ENCODE assay signal across 15 mouse cellular contexts in genomic region chr9:25498770-25499169, GRCm38 (mm10). TPM values are rescaled to one million over a fixed set of nuclear protein-coding genes. Genes with fewer than 3 reads are reported as not detected.
DNase-seq lines count a peak whose midpoint lies in the region; ATAC-seq and TF ChIP-seq lines count a peak whose summit lies in the region.
"Had no signal": no experiment of that assay in that cellular context is flagged by ENCODE, and none has a peak within 500 bp of the region (broad histone marks: within the 10 kb centered on the region; RNA-seq: fewer than 3 reads in every experiment).

No protein-coding gene starts in this region.

- peaks cover 31% of the 10 kb centered on the region for H3K4me1 ChIP-seq in heart, postnatal 0 days (ENCODE audit: control insufficient read depth, insufficient read depth)
- no peaks in the 10 kb centered on the region for H3K4me1 ChIP-seq in kidney, postnatal 0 days (replicated peaks; ENCODE audit: insufficient read depth, low read length)
- H3K4me1 ChIP-seq: embryonic facial prominence, embryonic 15.5 days; forebrain, embryonic 15.5 days had no signal

- no peak for TF ChIP-seq CTCF in heart, postnatal 0 days (IDR thresholded peaks at IDR 0.05; ENCODE audit: low read depth)
- TF ChIP-seq CTCF in kidney, postnatal 0 days (IDR thresholded peaks at IDR 0.05; ENCODE audit: low read depth), result no peak

- 9% methylated on average over 4 of the region's 4 CpGs for WGBS in heart, postnatal 0 days
- WGBS in kidney, postnatal 0 days, result 10% methylated on average over 4 of the region's 4 CpGs

- H3K36me3 ChIP-seq in heart, postnatal 0 days (replicated peaks; ENCODE audit: control insufficient read depth, insufficient read depth, low read length), result peaks cover 5% of the 10 kb centered on the region; the same call in 1 of the 2 replicates
- no peaks in the 10 kb centered on the region for H3K36me3 ChIP-seq in kidney, postnatal 0 days (ENCODE audit: insufficient read depth, low read length)
- H3K36me3 ChIP-seq: embryonic facial prominence, embryonic 15.5 days; forebrain, embryonic 15.5 days had no signal

- H3K27ac ChIP-seq in heart, postnatal 0 days (ENCODE audit: low read depth), result 0 out of 2 replicates have a peak overlapping the region, but pooled peaks have one; percentile 48
- H3K27ac ChIP-seq in kidney, postnatal 0 days, result no peak overlapping the region
- H3K27ac ChIP-seq: embryonic facial prominence, embryonic 15.5 days; forebrain, embryonic 15.5 days; hindbrain, postnatal 0 days; liver, embryonic 14.5 days had no signal

- no peak for ATAC-seq in heart, postnatal 0 days (ENCODE audit: insufficient read depth, low read depth)
- peak; percentile 75; the same call in 1 of the 2 replicates for ATAC-seq in kidney, postnatal 0 days (replicated peaks; ENCODE audit: low FRiP score, low read depth)
- ATAC-seq: forebrain, embryonic 15.5 days; hindbrain, postnatal 0 days had no signal

- no peaks in the 10 kb centered on the region for H3K9me3 ChIP-seq in heart, postnatal 0 days (replicated peaks; ENCODE audit: control insufficient read depth, low read length)
- H3K9me3 ChIP-seq in kidney, postnatal 0 days (replicated peaks; ENCODE audit: low read length), result no peaks in the 10 kb centered on the region
- H3K9me3 ChIP-seq: embryonic facial prominence, embryonic 15.5 days; forebrain, embryonic 15.5 days had no signal

- H3K4me3 ChIP-seq in heart, postnatal 0 days (ENCODE audit: low read depth, low read length), result no peak overlapping the region
- no peak overlapping the region for H3K4me3 ChIP-seq in kidney, postnatal 0 days (replicated peaks; ENCODE audit: low read depth, low read length)
- H3K4me3 ChIP-seq: embryonic facial prominence, embryonic 15.5 days; forebrain, embryonic 15.5 days had no signal

- DNase-seq in adrenal gland, postnatal 14 days, result peak; percentile 65
- DNase-seq in adrenal gland, adult 18-20 months (ENCODE audit: low spot score in 2 of 2), result no peak
- no peak for DNase-seq in heart, postnatal 0 days (ENCODE audit: low spot score)
- DNase-seq in heart, postnatal 36 days, result no peak
- peak; percentile 59 for DNase-seq in adipocyte (ENCODE audit: low spot score)
- DNase-seq in kidney, postnatal 0 days (ENCODE audit: low spot score), result peak; percentile 76
- DNase-seq in cerebellum, postnatal 25 days, result no peak
- DNase-seq in retina, postnatal 1 day, result no peak
- DNase-seq: cerebellum, adult 11 months; layer of hippocampus, adult 9-11 months had no signal

- H3K4me2 ChIP-seq in heart, postnatal 0 days (ENCODE audit: low read depth, low read length), result no peak overlapping the region
- H3K4me2 ChIP-seq in kidney, postnatal 0 days (ENCODE audit: low read length), result no peak overlapping the region
- H3K4me2 ChIP-seq: embryonic facial prominence, embryonic 15.5 days; forebrain, embryonic 15.5 days; midbrain, embryonic 11.5 days had no signal

- H3K27me3 ChIP-seq in heart, postnatal 0 days (ENCODE audit: control insufficient read depth, insufficient read depth, low read length), result no peaks in the 10 kb centered on the region
- no peaks in the 10 kb centered on the region for H3K27me3 ChIP-seq in kidney, postnatal 0 days (ENCODE audit: insufficient read depth, low read length)
- H3K27me3 ChIP-seq: embryonic facial prominence, embryonic 15.5 days; forebrain, embryonic 15.5 days had no signal

- no peak overlapping the region for H3K9ac ChIP-seq in heart, postnatal 0 days (replicated peaks; ENCODE audit: low read depth, low read length)
- no peak overlapping the region for H3K9ac ChIP-seq in kidney, postnatal 0 days (ENCODE audit: low read depth, low read length)
- H3K9ac ChIP-seq: embryonic facial prominence, embryonic 15.5 days; forebrain, embryonic 15.5 days; liver, embryonic 14.5 days had no signal

- TF ChIP-seq EP300 in heart, postnatal 0 days (IDR thresholded peaks at IDR 0.05; ENCODE audit: low read depth), result no peak

- intact Hi-C loops in heart, postnatal 36 days (cut with DNase I), result no loop called here

RNA-seq across cellular contexts. Expression of gene Eepd1, which starts 17.4 kb away (rescaled TPM):
- total RNA-seq in adrenal gland, postnatal 14 days (2021), result 17.8 and 19.8 TPM in 2 replicates
- total RNA-seq in adrenal gland, adult 18-20 months (2021), result 10 to 100 TPM; 20.3 to 60.0 TPM
- total RNA-seq in heart, postnatal 0 days (2014; rRNA removed; ENCODE audit: low replicate concordance), result 14.7 and 19.9 TPM in 2 replicates
- polyA plus RNA-seq in heart, postnatal 0 days (2015; fragmentation: Nextera tagmentation; extraction: Ambion mirVana), result 20.2 and 21.4 TPM in 2 replicates
- 10 to 100 TPM; 16.2 to 21.0 TPM for total RNA-seq in heart, postnatal 36 days (2021)
- 5.1 and 5.4 TPM in 2 replicates for polyA plus RNA-seq in kidney, postnatal 0 days (2015; fragmentation: Nextera tagmentation; extraction: Ambion mirVana)

Comparison
In these comparisons a context has a peak if more than half of its experiments do, and no peak if none do; other contexts are left out.
1. DNase-seq: peak in adrenal gland, postnatal 14 days (single experiment), adipocyte (single experiment) and kidney, postnatal 0 days (single experiment); none in adrenal gland, adult 18-20 months (0 of 2), heart, postnatal 0 days (single experiment), heart, postnatal 36 days (0 of 2), cerebellum, postnatal 25 days (0 of 2) and retina, postnatal 1 day (single experiment).